Mouse (Mus musculus): ENCODE measurements around the gene Jam2.

GRCm38 (mm10) chr16:84825009-84825408 is 51.1 kb downstream of the Jam2 start:
- TF ChIP-seq CTCF (IDR thresholded peaks at IDR 0.05; ENCODE audit: low read depth) (no peak), EP300 (optimal IDR thresholded peaks at IDR 0.05) (no peak)
